Comparison of ENCODE assay signal across 20 mouse cellular contexts in genomic region chr13:91890031-91890619, GRCm38 (mm10). TPM values are rescaled to one million over a fixed set of nuclear protein-coding genes. Genes with fewer than 3 reads are reported as not detected.
"Had no signal": no experiment of that assay in that cellular context is flagged by ENCODE, and none has a peak within 500 bp of the region (broad histone marks: within the 10 kb centered on the region; RNA-seq: fewer than 3 reads in every experiment).

No protein-coding gene starts in this region.

- H3K27me3 ChIP-seq: kidney, embryonic 15.5 days; limb, embryonic 13.5 days; liver, embryonic 15.5 days; midbrain, embryonic 15.5 days had no signal

- H3K36me3 ChIP-seq: kidney, embryonic 15.5 days; limb, embryonic 13.5 days; liver, embryonic 15.5 days; midbrain, embryonic 15.5 days had no signal

- H3K4me2 ChIP-seq: kidney, embryonic 15.5 days; limb, embryonic 13.5 days; liver, embryonic 15.5 days; midbrain, embryonic 15.5 days had no signal

- ATAC-seq: lung, postnatal 0 days; midbrain, embryonic 15.5 days had no signal

- H3K9ac ChIP-seq: kidney, embryonic 15.5 days; limb, embryonic 13.5 days; liver, embryonic 15.5 days; midbrain, embryonic 15.5 days had no signal

- H3K4me3 ChIP-seq: kidney, embryonic 15.5 days; limb, embryonic 13.5 days; liver, embryonic 15.5 days; midbrain, embryonic 15.5 days had no signal

- DNase-seq: kidney, postnatal 14 days; left cerebral cortex, postnatal 4 days; lung, adult 2 months; lung, postnatal 36 days; right cerebral cortex, postnatal 4 days; spleen, adult 18-20 months; thymus, adult 18-20 months; thymus, postnatal 14 days had no signal

- H3K4me1 ChIP-seq: kidney, embryonic 15.5 days; limb, embryonic 13.5 days; liver, embryonic 15.5 days; midbrain, embryonic 15.5 days had no signal

- H3K9me3 ChIP-seq: kidney, embryonic 15.5 days; limb, embryonic 13.5 days; liver, embryonic 15.5 days; midbrain, embryonic 15.5 days had no signal

- H3K27ac ChIP-seq: kidney, embryonic 15.5 days; limb, embryonic 13.5 days; liver, embryonic 15.5 days; midbrain, embryonic 15.5 days had no signal

RNA-seq across cellular contexts. Expression of gene Ckmt2, which starts 13.4 kb away (rescaled TPM):
- total RNA-seq: left cerebral cortex, adult 18-20 months; left cerebral cortex, postnatal 10 days; left cerebral cortex, postnatal 4 days; megakaryocyte progenitor cell, adult 5-6 weeks; neutrophil, adult 5-6 weeks had no signal
- polyA plus RNA-seq: limb, embryonic 13.5 days; liver, adult 2 months; midbrain, embryonic 15.5 days; neural tube, embryonic 11.5 days; stomach, embryonic 14.5 days had no signal
